Mouse (Mus musculus) G1E (cell line): ENCODE measurements around the gene Tspan33.

Experiments
- CTCF ChIP-seq: IDR thresholded peaks from 2 replicates; pipeline ENCODE4 v1.5.1; 2012; ENCODE audit warnings: low read depth, low read length, inconsistent platforms, mixed read lengths
- GATA1 ChIP-seq: IDR thresholded peaks from 2 replicates; pipeline ENCODE4 v1.6.1; 2012; ENCODE audit warnings: borderline replicate concordance, low read length, inconsistent platforms, mixed read lengths
- TAL1 ChIP-seq: conservative IDR thresholded peaks from 2 replicates; pipeline ENCODE4 v1.6.1; 2012; ENCODE audit warnings: low read depth, low read length, inconsistent platforms, mixed read lengths

DNA sequence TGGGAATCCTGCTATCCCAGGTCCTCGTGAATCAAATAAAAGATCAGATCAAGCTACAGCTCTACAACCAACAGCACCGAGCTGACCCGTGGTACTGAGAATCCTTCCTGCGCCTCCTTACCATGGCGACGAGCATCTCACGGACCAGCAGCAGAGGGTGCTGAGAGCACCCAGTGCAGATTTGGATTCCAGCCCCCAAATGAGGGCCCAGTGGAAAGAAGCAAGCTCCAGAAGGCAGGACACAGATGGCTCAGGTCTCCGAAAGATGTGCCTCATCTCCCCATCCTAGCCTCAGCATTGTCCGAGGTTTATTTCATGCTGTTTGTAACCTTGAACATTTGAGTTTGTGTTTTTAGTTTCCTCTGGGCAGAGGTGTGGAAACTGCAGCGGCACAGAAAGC is 23.5 kb downstream of the Tspan33 start:
- TF ChIP-seq GATA1 (no peak), CTCF (no peak), TAL1 (no peak)
